Mouse (Mus musculus) midbrain, embryonic 14.5 days (tissue): Measurements from ENCODE around the gene Klhl8. TPM values are rescaled to one million over a fixed set of nuclear protein-coding genes. Genes with fewer than 3 reads are reported as not detected.
"Not testable (repeated sequence)": the region's sequence is repeated elsewhere in the genome, so short reads cannot be mapped to it uniquely, and the experiment has no call there.

Experiments
- ATAC-seq: fragments of 200-750 bp; cut with Nextera tagmentation; 2 replicates; pipeline ENCODE4 v1.8.0; 2017; ENCODE audit warnings: moderate number of reproducible peaks, moderate library complexity; ENCODE audit not compliant: low FRiP score, low TSS enrichment
- DNase-seq: peaks from one replicate; pipeline ENCODE4 v3.0.0-alpha.2; 2015
- H3K27ac ChIP-seq: fragments of 300-500 bp; sonication (generic); replicated peaks from 2 replicates; pipeline ENCODE4 v1.5.1; 2014; ENCODE audit warnings: mild to moderate bottlenecking, low read depth, low read length, moderate library complexity
- H3K27me3 ChIP-seq: fragments of 300-500 bp; sonication (generic); 2 replicates; pipeline ENCODE4 v1.6.1; 2014; ENCODE audit warnings: low read length, control low read depth, mixed read lengths; ENCODE audit not compliant: control insufficient read depth, insufficient read depth
- H3K36me3 ChIP-seq: fragments of 300-500 bp; sonication (generic); 2 replicates; pipeline ENCODE4 v1.6.1; 2014; ENCODE audit warnings: low read length, control low read depth; ENCODE audit not compliant: control insufficient read depth, insufficient read depth
- H3K4me1 ChIP-seq: fragments of 300-500 bp; sonication (generic); 2 replicates; pipeline ENCODE4 v1.6.1; 2014; ENCODE audit warnings: mild to moderate bottlenecking, antibody characterized with exemption, low read length, control low read depth; ENCODE audit not compliant: control insufficient read depth, insufficient read depth
- H3K4me2 ChIP-seq: fragments of 300-500 bp; sonication (generic); 2 replicates; pipeline ENCODE4 v1.6.1; 2014; ENCODE audit warnings: mild to moderate bottlenecking, low read length, moderate library complexity
- H3K4me3 ChIP-seq: fragments of 300-500 bp; sonication (generic); replicated peaks from 2 replicates; pipeline ENCODE4 v1.5.1; 2014; ENCODE audit warnings: low read depth, low read length
- H3K9ac ChIP-seq: fragments of 300-500 bp; sonication (generic); replicated peaks from 2 replicates; pipeline ENCODE4 v1.6.1; 2014; ENCODE audit warnings: mild to moderate bottlenecking, low read length, moderate library complexity
- H3K9me3 ChIP-seq: fragments of 300-500 bp; sonication (generic); 2 replicates; pipeline ENCODE4 v1.6.1; 2016; ENCODE audit warnings: low read length, control low read depth, mixed read lengths; ENCODE audit not compliant: control insufficient read depth
- WGBS: fragments of 180-500 bp; shearing (Covaris S2); extraction: QIAGEN DNeasy Blood & Tissue Kit; methylation state at CpG from one replicate; pipeline ENCODE4 v1.1.7; 2014; 5-methylcytosine and 5-hydroxymethylcytosine counted together
- polyA plus RNA-seq: library from polyadenylated mRNA; unstranded; fragments of >200 nt; fragmentation: Nextera tagmentation; extraction: Ambion mirVana; gene quantifications from 2 replicates; pipeline ENCODE4 v1.2.1, GENCODE M21; 2014

Klhl8 gene
- 35.3 and 47.3 TPM in 2 replicates for polyA plus RNA-seq

- Histone ChIP-seq H3K4me2 (peak within 1 kb of the TSS; percentile 77), H3K9me3 (no peaks in the 10 kb centered on the region), H3K27ac (peak within 1 kb of the TSS; percentile 84), H3K4me3 (peak within 1 kb of the TSS; percentile 84), H3K36me3 (no peaks in the 10 kb centered on the region), H3K27me3 (no peaks in the 10 kb centered on the region), H3K9ac (peak within 1 kb of the TSS; percentile 91), H3K4me1 (0 out of 2 replicates have a peak, but pooled peaks cover 5% of the 10 kb centered on the region)
- DNase-seq (peak; percentile 97), ATAC-seq (peak; percentile 95)
- under 1% methylated on average over 85 of the region's 86 CpGs for WGBS
Observed at GRCm38 (mm10) chr5:103910748-103911409, at the start of gene Klhl8. TSS of gene Klhl8 (minus strand) at chr5:103911259.

- Histone ChIP-seq H3K36me3 (no peaks in the 10 kb centered on the region), H3K4me2 (no peak overlapping the region), H3K4me3 (no peak overlapping the region), H3K27ac (no peak overlapping the region), H3K27me3 (no peaks in the 10 kb centered on the region), H3K9ac (no peak overlapping the region), H3K9me3 (no peaks in the 10 kb centered on the region), H3K4me1 (no peaks in the 10 kb centered on the region)
- no peak for DNase-seq
- WGBS = 79% methylated on average over 5 of the region's 5 CpGs
- ATAC-seq = no peak
Observed at GRCm38 (mm10) chr5:103954638-103955037, 43.6 kb upstream of the Klhl8 start.

- Histone ChIP-seq H3K4me3 (no peak overlapping the region), H3K36me3 (no peaks in the 10 kb centered on the region), H3K9ac (no peak overlapping the region), H3K9me3 (no peaks in the 10 kb centered on the region), H3K4me2 (no peak overlapping the region), H3K4me1 (no peaks in the 10 kb centered on the region), H3K27me3 (no peaks in the 10 kb centered on the region), H3K27ac (no peak overlapping the region)
- no peak for ATAC-seq
- WGBS = 76% methylated on average over 10 of the region's 10 CpGs
- DNase-seq = peak; percentile 39
Observed at GRCm38 (mm10) chr5:103953135-103954083, 42.4 kb upstream of the Klhl8 start.

GRCm38 (mm10) chr5:103950138-103950537 lies 39.1 kb upstream of the Klhl8 start:
- H3K36me3 ChIP-seq, DNase-seq, H3K27ac ChIP-seq, H3K4me1 ChIP-seq, H3K4me2 ChIP-seq, H3K9me3 ChIP-seq, H3K4me3 ChIP-seq, ATAC-seq, H3K27me3 ChIP-seq, H3K9ac ChIP-seq: not testable (repeated sequence)
- WGBS = 94% methylated on average over 15 of the region's 15 CpGs

- Histone ChIP-seq H3K4me3 (no peak overlapping the region), H3K9me3 (no peaks in the 10 kb centered on the region), H3K27me3 (no peaks in the 10 kb centered on the region), H3K4me1 (0 out of 2 replicates have a peak, but pooled peaks cover 16% of the 10 kb centered on the region), H3K36me3 (no peaks in the 10 kb centered on the region), H3K27ac (no peak overlapping the region), H3K4me2 (no peak overlapping the region), H3K9ac (no peak overlapping the region)
- DNase-seq = peak; percentile 25
- ATAC-seq = no peak
- WGBS = 22% methylated on average over 6 of the region's 6 CpGs
Observed at GRCm38 (mm10) chr5:103943183-103943582, 32.1 kb upstream of the Klhl8 start.

GRCm38 (mm10) chr5:103939856-103940255 lies 28.8 kb upstream of the Klhl8 start:
- no peak for DNase-seq
- ATAC-seq = no peak
- no peak overlapping the region for H3K27ac ChIP-seq
- no peak overlapping the region for H3K4me3 ChIP-seq
- 81% methylated on average over 1 of the region's 1 CpGs for WGBS
- no peak overlapping the region for H3K9ac ChIP-seq
- H3K27me3 ChIP-seq = no peaks in the 10 kb centered on the region
- H3K36me3 ChIP-seq = no peaks in the 10 kb centered on the region
- H3K4me2 ChIP-seq = no peak overlapping the region
- peaks cover 24% of the 10 kb centered on the region; the same call in 1 of the 2 replicates for H3K4me1 ChIP-seq
- no peaks in the 10 kb centered on the region for H3K9me3 ChIP-seq

GRCm38 (mm10) chr5:103939350-103939652 lies 28.2 kb upstream of the Klhl8 start:
- no peak for DNase-seq
- Histone ChIP-seq H3K9me3 (no peaks in the 10 kb centered on the region), H3K4me1 (peaks cover 24% of the 10 kb centered on the region; the same call in 1 of the 2 replicates), H3K36me3 (no peaks in the 10 kb centered on the region), H3K9ac (no peak overlapping the region), H3K4me3 (no peak overlapping the region), H3K4me2 (peak overlapping the region; percentile 29), H3K27me3 (no peaks in the 10 kb centered on the region), H3K27ac (no peak overlapping the region)
- peak; percentile 47; the same call in 1 of the 2 replicates for ATAC-seq
- 49% methylated on average over 7 of the region's 7 CpGs for WGBS

- peaks cover 24% of the 10 kb centered on the region; the same call in 1 of the 2 replicates for H3K4me1 ChIP-seq
- H3K27me3 ChIP-seq = no peaks in the 10 kb centered on the region
Observed at GRCm38 (mm10) chr5:103938547-103939349, 27.7 kb upstream of the Klhl8 start.

More at GRCm38 (mm10) chr5:103938547-103939349, 27.7 kb upstream of the Klhl8 start:
- WGBS = 7% methylated on average over 11 of the region's 11 CpGs
- Histone ChIP-seq H3K4me3 (no peak overlapping the region), H3K9ac (no peak overlapping the region), H3K9me3 (no peaks in the 10 kb centered on the region), H3K4me2 (peak overlapping the region; percentile 29), H3K27ac (0 out of 2 replicates have a peak overlapping the region, but pooled peaks have one; percentile 37), H3K36me3 (no peaks in the 10 kb centered on the region)
- peak; percentile 73 for DNase-seq
- peak; percentile 76 for ATAC-seq
